Mouse (Mus musculus): ENCODE measurements around the gene Pnkp. TPM values are rescaled to one million over a fixed set of nuclear protein-coding genes. Genes with fewer than 3 reads are reported as not detected.

Pnkp gene
- total and polyA plus RNA-seq, 2 experiments from 2014 or later, result 24.5 to 43.6 TPM

DNA sequence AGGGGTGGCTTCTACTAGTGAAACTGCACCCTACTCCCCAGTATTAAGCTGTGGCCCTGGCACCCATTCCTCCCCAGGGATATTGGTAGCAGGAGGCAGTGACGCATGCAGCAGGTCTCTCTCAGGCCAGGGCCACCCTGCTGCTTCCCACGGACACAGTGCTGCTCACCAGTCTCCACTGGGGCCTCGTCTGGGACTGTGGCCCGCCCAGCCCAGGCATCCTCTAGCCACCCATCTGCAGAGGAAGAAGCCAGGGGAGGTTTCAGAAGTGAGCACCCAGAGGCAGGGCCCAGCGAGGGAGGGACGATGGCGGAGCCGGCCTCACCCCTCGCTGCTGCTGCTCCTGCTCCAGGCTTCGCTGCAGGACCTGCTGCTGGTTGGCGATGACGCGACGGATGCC is 6.3 kb downstream of the Pnkp start:
- no peaks in the 10 kb centered on the region for H3K9me3 ChIP-seq (replicated peaks; ENCODE audit: control insufficient read depth, low read length)
- no peak overlapping the region for H3K4me2 ChIP-seq (ENCODE audit: low read depth, low read length)
- 83% methylated on average over 14 of the region's 14 CpGs for WGBS
- peaks cover 41% of the 10 kb centered on the region for H3K36me3 ChIP-seq (replicated peaks; ENCODE audit: control insufficient read depth, insufficient read depth, low read length)
- H3K27me3 ChIP-seq (ENCODE audit: control insufficient read depth, insufficient read depth, low read length), result no peaks in the 10 kb centered on the region
- no peak for TF ChIP-seq CTCF (IDR thresholded peaks at IDR 0.05; ENCODE audit: low read depth)
- no peak for TF ChIP-seq EP300 (IDR thresholded peaks at IDR 0.05; ENCODE audit: low read depth)
- H3K4me1 ChIP-seq (ENCODE audit: control insufficient read depth, insufficient read depth), result peaks cover 43% of the 10 kb centered on the region
- no peak overlapping the region for H3K27ac ChIP-seq (ENCODE audit: low read depth)
- H3K4me3 ChIP-seq (ENCODE audit: low read depth, low read length), result no peak overlapping the region
- ATAC-seq (ENCODE audit: insufficient read depth, low read depth) (no peak), DNase-seq (ENCODE audit: low spot score) (no peak)
- no peak overlapping the region for H3K9ac ChIP-seq (replicated peaks; ENCODE audit: low read depth, low read length)

- Histone ChIP-seq H3K4me2 (ENCODE audit: low read depth, low read length) (no peak overlapping the region), H3K4me1 (ENCODE audit: control insufficient read depth, insufficient read depth) (peaks cover 44% of the 10 kb centered on the region), H3K9ac (replicated peaks; ENCODE audit: low read depth, low read length) (no peak overlapping the region), H3K9me3 (replicated peaks; ENCODE audit: control insufficient read depth, low read length) (no peaks in the 10 kb centered on the region), H3K36me3 (replicated peaks; ENCODE audit: control insufficient read depth, insufficient read depth, low read length) (peaks cover 41% of the 10 kb centered on the region), H3K27ac (ENCODE audit: low read depth) (peak overlapping the region; percentile 100; the same call in 1 of the 2 replicates), H3K27me3 (ENCODE audit: control insufficient read depth, insufficient read depth, low read length) (no peaks in the 10 kb centered on the region), H3K4me3 (ENCODE audit: low read depth, low read length) (no peak overlapping the region)
- no peak for ATAC-seq (ENCODE audit: insufficient read depth, low read depth)
- DNase-seq (ENCODE audit: low spot score), result no peak
- 79% methylated on average over 11 of the region's 11 CpGs for WGBS
- TF ChIP-seq CTCF (IDR thresholded peaks at IDR 0.05; ENCODE audit: low read depth), result no peak
- no peak for TF ChIP-seq EP300 (IDR thresholded peaks at IDR 0.05; ENCODE audit: low read depth)
These were observed 7.1 kb downstream of the Pnkp start for GRCm38 (mm10) chr7:44863982-44864494.

DNA sequence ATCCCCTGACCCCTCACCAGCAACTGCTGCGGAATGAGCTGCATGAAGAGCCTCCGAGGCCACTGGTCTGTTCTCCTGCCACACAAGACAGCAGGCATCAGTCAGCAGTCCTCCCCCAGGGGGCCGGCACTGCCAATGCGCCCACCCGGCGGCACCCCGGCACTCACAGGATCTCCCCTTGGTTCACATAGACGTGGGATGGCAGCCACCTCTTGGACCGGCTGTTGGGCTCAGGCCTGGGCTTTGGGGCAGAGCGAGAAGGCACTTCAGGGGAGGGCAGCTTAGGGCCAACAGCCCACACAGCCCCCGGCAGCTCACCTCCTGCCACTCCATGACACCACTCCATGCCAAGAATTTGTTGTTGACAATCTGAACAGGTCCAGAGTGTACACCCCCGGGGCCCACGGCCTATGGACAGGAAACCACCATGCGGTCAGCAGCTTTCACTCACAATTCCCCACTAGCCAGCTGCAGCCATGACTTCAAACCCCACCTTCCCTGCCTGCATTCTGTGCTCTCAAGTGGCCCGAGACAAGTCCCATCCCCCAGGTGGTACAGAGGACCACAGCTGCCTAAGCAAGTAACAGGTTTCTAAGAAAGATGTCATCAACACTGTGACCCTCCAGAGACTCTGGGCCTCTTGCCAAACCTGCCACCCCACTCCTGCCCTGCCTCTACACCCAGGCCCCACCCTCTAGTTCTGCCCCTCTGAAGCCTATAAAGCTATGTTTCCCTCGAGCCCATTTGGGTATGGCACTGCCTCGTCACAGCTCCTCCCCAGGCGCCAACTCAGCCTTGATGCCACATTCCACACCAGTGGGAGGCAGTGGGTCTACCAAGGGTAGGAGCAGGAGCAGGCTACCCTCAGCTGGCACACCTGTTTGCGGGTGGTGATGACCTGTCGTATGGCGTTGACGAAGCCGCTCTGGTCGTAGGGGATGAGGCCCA is 7.9 kb downstream of the Pnkp start:
- no peak for DNase-seq (ENCODE audit: low spot score)
- Histone ChIP-seq H3K4me3 (ENCODE audit: low read depth, low read length) (no peak overlapping the region), H3K9me3 (replicated peaks; ENCODE audit: control insufficient read depth, low read length) (no peaks in the 10 kb centered on the region), H3K27me3 (ENCODE audit: control insufficient read depth, insufficient read depth, low read length) (no peaks in the 10 kb centered on the region), H3K36me3 (replicated peaks; ENCODE audit: control insufficient read depth, insufficient read depth, low read length) (peaks cover 41% of the 10 kb centered on the region), H3K9ac (replicated peaks; ENCODE audit: low read depth, low read length) (no peak overlapping the region), H3K4me1 (ENCODE audit: control insufficient read depth, insufficient read depth) (peaks cover 44% of the 10 kb centered on the region), H3K27ac (ENCODE audit: low read depth) (peak overlapping the region; percentile 100), H3K4me2 (ENCODE audit: low read depth, low read length) (no peak overlapping the region)
- ATAC-seq (ENCODE audit: insufficient read depth, low read depth), result no peak
- TF ChIP-seq EP300 (IDR thresholded peaks at IDR 0.05; ENCODE audit: low read depth), result no peak
- TF ChIP-seq CTCF (IDR thresholded peaks at IDR 0.05; ENCODE audit: low read depth), result no peak
- WGBS, result 57% methylated on average over 24 of the region's 24 CpGs

GRCm38 (mm10) chr7:44866276-44867009 is 9.5 kb downstream of the Pnkp start:
- TF ChIP-seq EP300 (IDR thresholded peaks at IDR 0.05; ENCODE audit: low read depth) (no peak), CTCF (IDR thresholded peaks at IDR 0.05; ENCODE audit: low read depth) (peak; percentile 46)
- Histone ChIP-seq H3K4me1 (ENCODE audit: control insufficient read depth, insufficient read depth) (peaks cover 44% of the 10 kb centered on the region), H3K4me2 (ENCODE audit: low read depth, low read length) (peak overlapping the region; percentile 83), H3K9me3 (replicated peaks; ENCODE audit: control insufficient read depth, low read length) (no peaks in the 10 kb centered on the region), H3K36me3 (replicated peaks; ENCODE audit: control insufficient read depth, insufficient read depth, low read length) (peaks cover 39% of the 10 kb centered on the region), H3K27me3 (ENCODE audit: control insufficient read depth, insufficient read depth, low read length) (no peaks in the 10 kb centered on the region), H3K9ac (replicated peaks; ENCODE audit: low read depth, low read length) (peak overlapping the region; percentile 4; the same call in 1 of the 2 replicates), H3K4me3 (ENCODE audit: low read depth, low read length) (peak overlapping the region; percentile 99; the same call in 1 of the 2 replicates), H3K27ac (ENCODE audit: low read depth) (peak overlapping the region; percentile 100)
- DNase-seq (ENCODE audit: low spot score) (peak; percentile 94), ATAC-seq (ENCODE audit: insufficient read depth, low read depth) (peak; percentile 47)
- 21% methylated on average over 15 of the region's 15 CpGs for WGBS

GRCm38 (mm10) chr7:44867010-44867702 is 10.2 kb downstream of the Pnkp start:
- DNase-seq (ENCODE audit: low spot score), result no peak
- Histone ChIP-seq H3K27ac (ENCODE audit: low read depth) (peak overlapping the region; percentile 100), H3K9ac (replicated peaks; ENCODE audit: low read depth, low read length) (peak overlapping the region; percentile 32), H3K4me1 (ENCODE audit: control insufficient read depth, insufficient read depth) (peaks cover 44% of the 10 kb centered on the region), H3K27me3 (ENCODE audit: control insufficient read depth, insufficient read depth, low read length) (no peaks in the 10 kb centered on the region), H3K4me2 (ENCODE audit: low read depth, low read length) (peak overlapping the region; percentile 83), H3K36me3 (replicated peaks; ENCODE audit: control insufficient read depth, insufficient read depth, low read length) (peaks cover 32% of the 10 kb centered on the region), H3K4me3 (ENCODE audit: low read depth, low read length) (peak overlapping the region; percentile 99), H3K9me3 (replicated peaks; ENCODE audit: control insufficient read depth, low read length) (no peaks in the 10 kb centered on the region)
- no peak for ATAC-seq (ENCODE audit: insufficient read depth, low read depth)
- TF ChIP-seq CTCF (IDR thresholded peaks at IDR 0.05; ENCODE audit: low read depth) (no peak), EP300 (IDR thresholded peaks at IDR 0.05; ENCODE audit: low read depth) (no peak)
- WGBS, result 54% methylated on average over 19 of the region's 19 CpGs

All from heart, postnatal 0 days (tissue).